Mouse (Mus musculus): ENCODE measurements around the gene Rapgef4.

DNA sequence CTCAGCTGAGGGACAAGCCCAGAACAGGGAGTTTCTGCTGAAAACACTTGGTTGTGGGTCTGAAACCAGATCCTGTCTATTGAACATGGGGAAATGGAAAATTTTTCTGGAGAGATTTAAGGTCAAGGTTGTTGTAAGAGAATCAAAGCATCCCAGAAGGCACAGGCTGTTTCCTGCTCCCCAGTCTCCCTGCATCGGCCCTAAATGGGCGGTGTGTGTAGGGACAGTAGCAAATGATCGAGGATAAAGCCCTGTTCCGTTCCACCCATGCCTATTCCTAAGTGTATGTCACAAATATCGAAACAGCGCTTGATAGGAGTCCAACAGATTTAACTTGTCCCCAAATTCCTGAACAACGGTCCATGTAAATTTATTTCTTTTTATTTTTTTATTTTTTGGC is 1.1 kb upstream of the Rapgef4 start:
- no peak for TF ChIP-seq POLR2A (IDR thresholded peaks at IDR 0.05; ENCODE audit: extremely low read depth, insufficient read depth, low read length)
- TF ChIP-seq CTCF (IDR thresholded peaks at IDR 0.05; ENCODE audit: low read depth, low read length) = no peak

Measured in liver, adult 2 months (tissue).